Mouse (Mus musculus) stomach, postnatal 0 days (tissue): ENCODE measurements around the gene Tmem259.

Experiments
- CTCF ChIP-seq: IDR thresholded peaks from 2 replicates; pipeline ENCODE4 v1.5.1; 2016; ENCODE audit warnings: antibody characterized with exemption, low read depth, mild to moderate bottlenecking, moderate library complexity
- EP300 ChIP-seq: optimal IDR thresholded peaks from 2 replicates; pipeline ENCODE3; 2016; ENCODE audit warnings: antibody characterized with exemption

DNA sequence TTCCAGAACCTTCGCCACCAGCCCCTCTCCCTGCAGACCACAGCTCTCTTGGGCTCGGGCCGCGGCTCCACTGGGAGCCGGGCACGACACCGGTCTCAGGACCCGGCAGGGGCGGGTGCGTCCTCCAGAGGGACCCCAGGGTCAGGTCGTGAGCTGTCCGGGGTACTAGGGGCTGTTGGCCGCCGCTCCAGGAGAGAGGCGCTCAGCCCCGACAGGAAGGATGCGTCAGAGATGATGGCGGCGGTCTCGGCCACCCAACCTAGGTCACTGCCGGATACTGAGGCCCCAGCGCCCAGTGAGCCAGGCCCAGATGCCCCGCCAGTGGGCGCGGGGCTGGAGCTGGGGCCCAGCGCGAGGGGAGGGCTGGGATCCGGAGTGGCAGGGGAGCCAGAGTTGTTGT, 6.8 kb downstream of the Tmem259 start:
- TF ChIP-seq EP300 (no peak), CTCF (no peak)
